Mouse (Mus musculus) stomach, postnatal 0 days (tissue): ENCODE measurements around the gene Speer4e. TPM values are rescaled to one million over a fixed set of nuclear protein-coding genes. Genes with fewer than 3 reads are reported as not detected.
"Not testable (repeated sequence)": the region's sequence is repeated elsewhere in the genome, so short reads cannot be mapped to it uniquely, and the experiment has no call there.

ENCODE experiments used
- ATAC-seq: fragments of 200-750 bp; cut with Nextera tagmentation; 2 replicates; pipeline ENCODE4 v1.8.0; 2017; ENCODE audit not compliant: low FRiP score, low TSS enrichment
- DNase-seq: peaks from one replicate; pipeline ENCODE4 v3.0.0-alpha.2; 2016; ENCODE audit warnings: low spot score
- H3K27ac ChIP-seq: fragments of 300-500 bp; sonication (generic); replicated peaks from 2 replicates; pipeline ENCODE4 v1.5.1; 2014; ENCODE audit warnings: mild to moderate bottlenecking, control low read depth
- H3K27me3 ChIP-seq: fragments of 300-500 bp; sonication (generic); 2 replicates; pipeline ENCODE4 v1.6.1; 2014; ENCODE audit warnings: low read length; ENCODE audit not compliant: control insufficient read depth, insufficient read depth
- H3K36me3 ChIP-seq: fragments of 300-500 bp; sonication (generic); 2 replicates; pipeline ENCODE4 v1.6.1; 2014; ENCODE audit warnings: low read length, mixed read lengths; ENCODE audit not compliant: control insufficient read depth, insufficient read depth
- H3K4me1 ChIP-seq: fragments of 300-500 bp; sonication (generic); replicated peaks from 2 replicates; pipeline ENCODE4 v1.6.1; 2014; ENCODE audit warnings: antibody characterized with exemption; ENCODE audit not compliant: control insufficient read depth, insufficient read depth
- H3K4me2 ChIP-seq: fragments of 300-500 bp; sonication (generic); replicated peaks from 2 replicates; pipeline ENCODE4 v1.6.1; 2014; ENCODE audit warnings: low read depth, mild to moderate bottlenecking, control low read depth, moderate library complexity
- H3K4me3 ChIP-seq: fragments of 300-500 bp; sonication (generic); 2 replicates; pipeline ENCODE4 v1.5.1; 2014; ENCODE audit warnings: low read depth, low read length, control low read depth
- H3K9ac ChIP-seq: fragments of 300-500 bp; sonication (generic); 2 replicates; pipeline ENCODE4 v1.6.1; 2014; ENCODE audit warnings: mild to moderate bottlenecking, low read length, control low read depth, mixed read lengths
- H3K9me3 ChIP-seq: fragments of 300-500 bp; sonication (generic); 2 replicates; pipeline ENCODE4 v1.6.1; 2016; ENCODE audit warnings: low read length; ENCODE audit not compliant: control insufficient read depth
- CTCF ChIP-seq: IDR thresholded peaks from 2 replicates; pipeline ENCODE4 v1.5.1; 2016; ENCODE audit warnings: antibody characterized with exemption, low read depth, mild to moderate bottlenecking, moderate library complexity
- WGBS: fragments of 180-500 bp; shearing (Covaris S2); extraction: QIAGEN DNeasy Blood & Tissue Kit; methylation state at CpG from one replicate; pipeline ENCODE4 v1.1.7; 2014; 5-methylcytosine and 5-hydroxymethylcytosine counted together
- polyA plus RNA-seq: library from polyadenylated mRNA; unstranded; fragments of >200 nt; fragmentation: Nextera tagmentation; extraction: Ambion mirVana; gene quantifications from 2 replicates; pipeline ENCODE4 v1.2.1, GENCODE M21; 2015

The Speer4e gene
- polyA plus RNA-seq, 1 experiment from 2014 or later = not detected

DNA sequence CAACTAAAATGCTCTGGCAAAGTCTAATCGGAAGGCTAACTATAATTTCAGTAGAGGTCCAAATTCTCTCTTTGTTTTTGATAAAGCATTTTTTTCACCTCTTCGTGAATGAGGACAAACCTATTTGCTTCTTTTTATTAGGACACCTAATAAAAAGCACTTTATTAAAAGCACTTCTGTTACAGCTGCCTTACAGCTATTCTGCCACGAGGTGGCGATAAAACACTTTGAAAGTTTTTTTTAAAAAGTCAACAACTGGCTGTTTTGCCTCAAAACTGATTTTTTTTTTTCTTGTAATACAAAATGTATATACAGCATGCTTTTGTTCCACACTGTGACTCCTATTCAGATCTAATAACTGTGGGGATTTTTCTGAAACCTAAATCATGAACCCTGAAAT, 11.2 kb downstream of the Speer4e start:
- H3K9ac ChIP-seq = not testable (repeated sequence)
- TF ChIP-seq CTCF = peak; percentile 50

DNA sequence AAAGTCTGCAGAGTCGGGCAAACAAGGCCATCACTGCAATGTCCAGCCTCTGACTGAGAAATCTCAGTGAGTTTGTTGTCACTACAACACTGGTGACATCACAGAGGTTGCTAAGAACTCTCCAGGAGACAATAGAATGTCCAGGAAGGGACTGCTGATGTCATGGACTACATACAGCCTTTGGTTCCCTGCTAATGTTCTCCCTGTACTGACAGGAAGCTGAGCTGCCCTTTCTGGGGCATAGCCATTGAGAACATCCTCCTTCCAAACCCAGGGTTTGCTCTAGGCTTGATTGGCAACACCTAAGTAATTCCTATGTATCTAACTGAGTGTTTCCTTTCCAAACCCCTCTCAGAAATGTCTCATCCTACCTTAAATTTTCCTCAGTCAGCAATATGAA, 23.4 kb downstream of the Speer4e start, which contains the start of gene Gm9758:
Gene Gm9758, minus strand, starts transcription at position 101 of the 400 bp plus-strand sequence.
- H3K4me1 ChIP-seq, H3K4me2 ChIP-seq, H3K36me3 ChIP-seq, H3K27me3 ChIP-seq, H3K4me3 ChIP-seq, ATAC-seq, DNase-seq, H3K9me3 ChIP-seq, H3K9ac ChIP-seq, H3K27ac ChIP-seq: not testable (repeated sequence)
- 47% methylated on average over 1 of the region's 1 CpGs for WGBS

More for the DNA sequence above, 11.2 kb downstream of the Speer4e start:
- H3K4me2 ChIP-seq, H3K36me3 ChIP-seq, H3K27ac ChIP-seq, H3K4me1 ChIP-seq, H3K9me3 ChIP-seq, ATAC-seq, DNase-seq, H3K4me3 ChIP-seq, H3K27me3 ChIP-seq: not testable (repeated sequence)
- 28% methylated on average over 4 of the region's 4 CpGs for WGBS

DNA sequence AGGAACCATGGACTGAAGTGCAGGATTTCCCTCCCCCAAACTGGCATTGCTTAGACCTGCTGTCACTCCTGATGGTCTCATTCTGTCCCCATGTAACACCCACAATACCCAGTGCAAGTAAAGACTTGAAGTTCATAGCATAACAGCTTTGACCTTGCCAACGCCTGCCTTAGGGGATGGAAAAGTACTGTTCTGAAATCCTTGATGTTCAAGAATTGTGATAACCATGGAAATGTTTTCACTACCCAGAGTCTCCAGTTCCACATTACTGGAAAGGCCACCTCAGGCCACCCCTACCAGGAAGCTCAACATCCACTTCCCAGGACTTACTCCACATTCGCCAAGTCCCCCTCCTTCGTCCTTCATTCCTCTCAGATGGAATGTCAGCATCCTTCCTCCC, 23.9 kb downstream of the Speer4e start:
- not testable (repeated sequence) for H3K4me3 ChIP-seq, DNase-seq, H3K36me3 ChIP-seq, H3K9me3 ChIP-seq, H3K9ac ChIP-seq, H3K27me3 ChIP-seq, H3K27ac ChIP-seq, ATAC-seq, H3K4me1 ChIP-seq, H3K4me2 ChIP-seq
- WGBS = 67% methylated on average over 2 of the region's 3 CpGs

DNA sequence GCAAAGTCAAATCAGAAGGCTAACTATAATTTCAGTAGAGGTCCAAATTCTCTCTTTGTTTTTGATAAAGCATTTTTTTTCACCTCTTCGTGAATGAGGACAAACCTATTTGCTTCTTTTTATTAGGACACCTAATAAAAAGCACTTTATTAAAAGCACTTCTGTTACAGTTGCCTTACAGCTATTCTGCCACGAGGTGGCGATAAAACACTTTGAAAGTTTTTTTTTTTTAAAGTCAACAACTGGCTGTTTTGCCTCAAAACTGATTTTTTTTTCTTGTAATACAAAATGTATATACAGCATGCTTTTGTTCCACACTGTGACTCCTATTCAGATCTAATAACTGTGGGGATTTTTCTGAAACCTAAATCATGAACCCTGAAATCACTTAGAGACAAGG, 34.7 kb downstream of the Speer4e start:
- H3K27me3 ChIP-seq, H3K4me1 ChIP-seq, H3K36me3 ChIP-seq, DNase-seq, H3K9me3 ChIP-seq, ATAC-seq, H3K27ac ChIP-seq, H3K4me3 ChIP-seq, H3K4me2 ChIP-seq, H3K9ac ChIP-seq: not testable (repeated sequence)
- WGBS = 12% methylated on average over 3 of the region's 3 CpGs

DNA sequence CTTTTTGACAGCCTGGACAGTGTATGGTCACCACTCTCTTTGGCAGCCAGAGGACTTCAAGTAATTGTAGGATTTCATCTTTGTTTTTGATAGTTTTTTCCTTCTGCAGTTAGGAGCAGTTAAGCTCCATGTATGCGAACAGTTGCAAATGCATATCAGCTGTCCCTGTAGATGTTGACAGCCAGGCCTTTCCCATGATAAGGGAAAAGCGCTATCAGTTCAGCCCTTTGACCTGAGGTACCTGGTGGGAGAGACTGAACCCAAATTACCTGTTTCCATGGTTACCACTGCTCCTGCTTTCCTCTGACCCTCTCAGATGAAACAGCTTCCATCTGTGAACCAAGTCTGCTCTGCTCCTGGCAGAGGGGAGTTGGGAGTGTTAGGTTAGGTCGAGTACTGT, 46.0 kb downstream of the Speer4e start:
- Histone ChIP-seq H3K36me3 (no peaks in the 10 kb centered on the region), H3K4me2 (no peak overlapping the region), H3K4me1 (no peaks in the 10 kb centered on the region), H3K4me3 (no peak overlapping the region), H3K9ac (no peak overlapping the region), H3K9me3 (no peaks in the 10 kb centered on the region), H3K27ac (no peak overlapping the region), H3K27me3 (no peaks in the 10 kb centered on the region)
- no peak for TF ChIP-seq CTCF
- WGBS = 44% methylated on average over 3 of the region's 3 CpGs
- no peak for DNase-seq
- ATAC-seq = no peak

DNA sequence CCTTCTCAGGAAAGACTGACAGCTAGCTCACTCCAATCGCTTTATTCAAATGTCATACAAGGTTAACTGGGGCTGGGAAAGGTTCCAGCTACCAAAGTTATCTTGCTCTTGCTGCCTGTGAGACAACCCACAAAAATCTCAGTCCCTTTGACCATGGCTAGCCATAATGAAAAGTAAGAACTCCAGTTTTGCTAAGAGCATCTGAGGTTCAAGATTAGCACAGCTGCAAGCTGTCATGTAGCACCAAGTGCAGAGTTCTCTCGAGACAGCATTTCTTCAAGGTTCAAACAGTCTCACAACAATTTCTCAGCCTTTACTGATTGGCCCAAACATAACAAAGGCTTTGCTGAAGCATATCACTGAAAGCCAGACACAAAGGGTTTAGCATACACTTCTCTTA, 52.9 kb downstream of the Speer4e start:
- not testable (repeated sequence) for H3K36me3 ChIP-seq, H3K27me3 ChIP-seq, H3K9me3 ChIP-seq, H3K4me2 ChIP-seq, H3K4me3 ChIP-seq, DNase-seq, ATAC-seq, H3K4me1 ChIP-seq, H3K9ac ChIP-seq, H3K27ac ChIP-seq
- 33% methylated on average over 2 of the region's 2 CpGs for WGBS

Other genes with a start within 250 kb of the Speer4e start
- gene Gm9758, start 23.5 kb downstream of the Speer4e start, polyA plus RNA-seq = not detected in 2 replicates
- gene Gm10354, start 40.5 kb upstream of the Speer4e start, polyA plus RNA-seq = not detected in 2 replicates
- not detected in 2 replicates for gene Gm17019, start 94.6 kb upstream of the Speer4e start, polyA plus RNA-seq